Mouse (Mus musculus) kidney, postnatal 4 days (tissue): ENCODE measurements at regions not wholly inside any gene's neighbourhood (a gene's known extent, or its start where the extent isn't known, plus 50 kb on each side); places are given as distances from the start of the nearest gene placed in this dataset.

Experiments used
- DNase-seq, 2 experiments: peaks; one replicate each; pipeline ENCODE4 v3.0.0; 2021; ENCODE audit warnings: mixed read lengths in 2 of 2

DNA sequence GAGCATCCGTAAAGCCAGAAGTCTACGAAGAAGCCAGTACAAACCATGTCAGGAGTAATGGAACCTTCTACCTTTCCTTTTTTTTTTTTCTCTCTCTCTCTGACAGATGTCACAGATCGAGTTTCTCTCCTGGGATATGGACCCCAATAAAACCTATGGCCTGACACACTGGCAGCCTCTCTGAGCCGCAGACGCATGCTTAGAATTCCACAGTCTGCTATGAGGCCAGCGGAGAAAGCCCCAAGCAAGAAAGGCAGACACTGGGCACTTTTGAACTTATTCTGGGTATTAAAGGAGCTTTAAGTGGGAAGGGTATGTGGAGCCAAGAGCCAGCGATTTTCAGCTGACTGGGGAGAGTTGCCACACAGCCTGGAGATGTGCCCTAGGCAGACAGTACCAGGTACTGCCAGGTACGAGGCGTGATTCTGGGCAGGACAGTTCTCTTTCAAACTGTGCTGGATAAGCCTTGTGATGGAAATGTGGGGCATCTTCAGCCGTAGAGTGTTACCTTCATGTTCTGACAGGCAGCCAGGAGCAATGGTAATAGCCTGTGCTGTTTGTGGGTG, 271.8 kb downstream of the Foxo1 start:
- peak; percentile 16 to 33 for DNase-seq

DNA sequence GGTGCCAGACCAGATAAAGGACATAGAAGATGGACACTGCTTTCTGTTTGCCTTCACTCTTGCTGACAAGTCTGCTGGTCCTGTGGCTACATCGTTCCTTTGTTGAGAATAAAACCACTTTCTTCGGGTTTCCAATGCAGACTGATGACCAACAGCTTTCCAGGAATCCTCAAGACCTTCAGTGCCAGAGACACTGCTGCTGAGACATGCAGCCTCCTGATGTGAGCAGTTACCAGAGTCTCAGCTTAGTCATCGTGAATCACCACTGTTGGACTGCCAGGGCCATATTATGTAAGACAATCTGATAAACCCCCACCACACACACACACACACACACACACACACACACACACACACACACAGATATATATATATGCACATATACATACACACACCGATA, 270.2 kb downstream of the Foxo1 start:
- DNase-seq = no peak

DNA sequence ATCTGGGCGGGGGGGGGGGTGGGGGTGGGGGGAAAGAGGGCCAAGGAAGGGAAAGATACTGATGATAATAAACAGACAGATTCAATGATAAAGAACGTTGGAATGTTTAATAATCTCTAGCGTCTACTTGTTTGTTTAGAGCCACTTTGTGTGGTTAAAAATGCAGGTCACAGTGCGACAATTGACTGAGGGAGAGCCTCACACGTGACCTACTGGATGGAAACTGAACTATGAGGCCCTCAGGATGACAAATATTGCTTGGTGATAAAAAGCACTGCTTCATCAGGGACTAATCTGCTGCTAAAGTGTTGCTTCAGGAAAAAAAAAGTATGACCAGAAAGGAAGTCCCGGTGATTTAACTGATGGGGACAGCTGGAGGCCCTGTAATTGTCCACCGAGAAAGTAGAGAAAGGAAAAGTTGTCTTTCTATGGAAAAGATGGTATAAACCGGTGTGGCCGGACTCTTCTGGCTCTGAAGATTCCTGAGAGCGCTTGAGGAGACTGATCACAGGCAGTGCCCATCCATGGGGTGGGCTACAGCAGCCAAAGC, 269.3 kb downstream of the Foxo1 start:
- no peak for DNase-seq

DNA sequence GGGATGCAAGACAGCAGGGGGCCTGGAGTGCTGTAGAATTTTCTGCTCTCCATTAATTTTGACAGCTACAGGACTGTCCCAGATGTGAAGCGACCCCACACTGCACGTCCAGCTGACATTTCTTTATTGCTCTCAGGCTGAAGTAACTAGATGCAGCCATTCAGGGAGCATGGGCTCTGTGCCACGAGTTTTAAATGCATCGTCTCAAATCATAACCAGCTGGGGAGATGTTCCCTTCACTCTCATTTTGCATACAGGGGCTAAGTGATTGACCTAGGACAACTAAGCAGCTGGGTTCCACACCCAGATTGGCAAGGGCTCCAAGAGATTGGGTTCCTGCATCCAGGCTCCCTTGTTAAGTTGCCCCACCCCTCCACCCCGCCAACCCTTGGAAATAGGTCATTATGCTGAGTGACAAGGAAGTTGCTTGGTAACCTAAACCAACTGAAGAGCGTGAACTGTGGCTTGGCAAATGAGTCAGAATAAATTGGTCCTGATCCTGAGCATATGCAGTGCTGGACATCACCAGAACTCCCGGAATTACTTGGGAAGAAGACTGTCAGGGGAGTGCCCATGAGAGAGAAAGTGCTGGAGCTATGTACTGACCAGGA, 267.4 kb downstream of the Foxo1 start:
- DNase-seq = peak; percentile 57 to 72

DNA sequence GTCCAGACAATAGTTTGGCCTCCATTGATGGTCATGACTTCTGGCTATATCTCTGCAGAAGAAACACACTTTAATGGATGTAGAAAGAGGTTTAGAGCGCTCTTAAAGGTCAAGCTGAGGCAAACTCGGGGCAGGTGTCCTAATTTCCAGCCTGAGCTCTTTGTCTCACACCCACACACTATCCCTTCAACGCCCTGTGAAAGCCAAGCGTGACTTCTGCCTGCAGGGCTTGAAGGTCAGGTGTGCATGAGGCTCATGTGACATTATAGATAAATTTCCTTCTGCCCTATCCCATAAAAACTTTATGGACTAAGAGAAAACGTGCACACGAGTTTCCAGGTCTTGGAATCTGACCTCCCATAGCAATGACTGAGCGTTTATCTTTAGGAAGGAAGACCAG, 266.0 kb downstream of the Foxo1 start:
- no peak for DNase-seq

DNA sequence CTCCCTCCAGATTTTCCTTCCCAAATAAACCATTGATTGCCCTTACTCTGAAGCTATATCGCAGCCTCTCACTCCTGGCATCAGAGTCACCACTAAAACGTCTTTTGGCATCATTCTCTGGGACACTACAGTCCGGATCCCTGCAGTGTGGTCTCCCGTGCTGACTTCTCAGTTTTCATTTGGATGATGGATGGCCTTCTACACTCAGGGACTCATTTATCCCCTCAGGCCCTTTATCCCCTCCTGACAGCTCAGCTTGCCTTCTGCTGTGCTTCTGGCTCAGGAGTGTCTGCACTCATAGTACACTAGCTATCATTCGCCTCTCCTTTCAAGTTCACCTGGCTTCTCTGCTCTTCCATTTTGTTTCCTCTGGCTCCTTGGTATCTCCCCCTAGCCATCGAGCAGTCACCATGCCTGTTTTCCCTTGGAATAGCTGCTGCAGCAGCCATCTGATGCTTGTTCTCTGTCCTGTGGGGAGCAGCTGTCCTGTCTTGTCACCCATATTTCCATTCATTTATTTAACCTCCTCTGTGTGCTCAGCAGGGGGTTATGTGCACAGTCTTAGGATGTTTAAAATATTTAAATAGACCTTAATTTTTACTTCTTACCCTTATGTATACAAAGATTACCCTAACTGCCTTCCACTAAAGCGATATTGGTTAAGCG, 263.7 kb downstream of the Foxo1 start:
- DNase-seq = no peak

DNA sequence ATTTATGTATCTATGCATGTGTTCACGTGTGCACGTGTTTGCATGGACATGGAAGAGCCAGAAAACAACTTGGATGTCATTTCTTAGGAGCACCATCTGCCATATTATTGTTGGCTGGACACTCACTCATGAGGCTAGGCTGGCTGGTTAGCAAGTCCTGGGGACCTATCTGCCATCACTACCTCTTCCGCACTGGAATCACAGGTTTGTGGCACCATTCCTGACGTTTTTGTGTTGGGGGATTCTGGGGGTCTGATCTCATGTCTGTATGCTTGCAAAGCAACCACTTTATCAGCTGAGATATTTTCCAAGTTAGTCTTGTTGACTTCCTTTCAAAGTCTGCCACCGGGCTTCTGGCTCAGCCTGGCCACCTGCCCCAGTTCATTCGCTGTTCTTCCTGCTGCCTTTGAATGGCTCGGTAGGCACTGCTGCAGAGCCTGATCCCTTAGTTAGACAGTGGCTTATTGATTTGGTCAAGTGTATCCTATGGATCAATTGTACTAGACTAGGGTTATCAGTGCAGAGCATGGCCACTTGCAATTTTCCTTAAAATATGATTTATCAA, 262.4 kb downstream of the Foxo1 start:
- no peak for DNase-seq

DNA sequence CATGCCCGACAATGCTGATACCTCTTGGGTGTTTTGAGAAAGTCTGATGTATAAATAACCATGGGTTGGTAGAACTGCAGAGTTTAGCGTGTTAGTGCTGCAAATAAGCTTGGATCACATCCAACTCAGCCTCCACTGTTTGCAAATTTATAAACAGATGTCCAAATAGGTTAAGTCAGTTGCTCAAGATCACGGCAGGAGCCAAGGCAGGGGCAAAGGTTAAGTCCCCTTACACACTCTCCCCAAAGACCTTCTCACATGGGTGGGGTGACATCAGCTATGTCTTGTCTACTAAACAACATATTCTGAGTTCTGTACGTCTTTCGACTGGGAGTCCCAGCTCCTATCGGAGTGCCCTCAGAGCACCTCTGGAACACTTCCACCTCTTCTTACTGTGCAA, 261.0 kb downstream of the Foxo1 start:
- no peak for DNase-seq

DNA sequence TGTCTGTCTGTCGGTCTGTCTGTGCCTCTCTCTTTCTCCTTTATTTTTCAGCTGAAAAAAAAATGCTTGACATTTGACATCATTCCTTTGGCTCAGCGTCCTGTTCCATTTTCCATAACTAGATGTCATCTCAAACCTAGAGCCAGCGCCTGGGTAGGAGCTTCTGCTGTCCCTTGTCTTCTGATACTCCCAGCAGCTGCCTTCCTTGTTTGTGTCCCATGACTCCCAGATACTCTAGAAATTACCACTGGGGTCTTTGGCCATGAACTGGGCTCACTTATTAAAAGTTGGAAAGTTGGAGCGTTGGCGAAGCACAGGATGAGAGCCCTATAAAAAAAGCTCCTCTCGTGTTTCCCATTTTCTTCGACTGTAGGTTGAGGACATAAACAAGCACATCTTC, 260.4 kb downstream of the Foxo1 start:
- DNase-seq = no peak

DNA sequence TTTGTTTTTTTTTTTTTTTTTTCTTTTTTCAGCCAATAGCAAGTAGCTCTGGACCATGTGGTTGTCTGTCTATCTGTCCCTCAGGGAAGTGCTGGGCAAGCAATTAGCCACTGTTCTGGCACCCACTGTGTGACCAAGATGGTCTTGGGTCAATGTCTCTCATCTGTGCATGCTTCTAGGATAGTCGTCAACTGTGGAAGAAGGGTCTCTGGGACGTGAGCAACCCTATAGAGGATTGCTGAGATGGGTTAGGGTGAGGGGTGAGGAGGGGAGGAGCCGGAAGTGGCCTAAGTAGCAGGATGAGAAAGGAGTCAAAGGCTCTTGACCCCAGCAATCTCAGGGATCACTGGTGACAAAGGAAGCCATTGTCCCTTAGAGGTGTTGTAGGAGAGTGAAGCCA, 259.6 kb downstream of the Foxo1 start:
- no peak for DNase-seq

DNA sequence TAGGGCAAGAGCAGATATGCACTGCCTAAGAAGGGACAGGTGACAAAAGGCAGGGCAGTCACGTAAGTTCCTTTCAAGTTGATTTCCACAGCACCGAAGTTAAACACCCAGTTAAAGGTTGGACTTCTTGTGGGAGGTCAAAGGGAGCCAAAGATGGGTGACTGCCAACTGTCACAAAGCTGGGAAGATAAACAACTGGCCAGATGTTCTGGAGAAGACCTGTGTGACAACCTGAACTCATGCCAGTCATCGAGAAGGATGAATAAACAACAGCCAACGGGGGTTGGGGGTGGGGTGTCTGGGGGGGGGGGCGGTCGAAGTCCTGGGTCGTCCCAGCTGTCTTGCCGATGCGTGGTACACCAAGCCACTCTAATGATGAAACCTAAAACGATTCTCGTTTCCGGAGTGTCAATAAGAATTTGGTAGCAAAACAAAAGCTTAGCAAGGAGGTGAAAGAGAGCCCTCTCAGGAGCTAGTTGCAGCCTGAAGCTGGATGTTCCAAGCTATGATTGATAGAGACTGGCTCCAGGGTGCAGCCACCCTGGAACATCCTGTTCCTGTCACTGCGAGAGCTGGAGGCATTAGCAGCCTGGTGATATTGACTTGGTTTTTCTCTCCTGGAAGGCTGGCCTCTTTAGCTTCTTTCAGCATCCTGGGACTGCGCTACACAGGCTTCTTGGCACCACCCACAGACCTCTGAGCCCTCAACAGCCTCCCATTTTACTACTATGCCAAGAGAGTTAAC, 259.0 kb downstream of the Foxo1 start:
- no peak for DNase-seq

DNA sequence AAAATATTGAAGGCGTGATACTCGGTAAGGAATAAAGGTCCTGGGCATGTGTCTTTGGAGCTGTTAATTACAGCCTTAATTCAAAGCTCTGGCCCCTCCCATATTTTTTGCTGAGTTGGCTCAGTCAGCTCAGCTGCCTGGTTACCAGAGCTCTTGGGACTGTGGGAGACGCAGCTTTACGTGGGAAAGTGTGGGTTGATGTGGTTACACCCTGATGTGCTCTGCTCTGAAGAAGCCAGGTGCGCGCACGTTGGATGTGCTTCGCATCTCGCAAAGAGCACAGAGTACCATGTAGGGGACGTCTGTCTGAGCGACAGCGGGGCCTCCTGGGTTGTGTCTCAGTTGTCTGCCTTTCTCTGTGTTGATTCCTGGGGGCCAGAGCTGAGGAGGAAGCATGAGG, 254.8 kb downstream of the Foxo1 start:
- DNase-seq = no peak

DNA sequence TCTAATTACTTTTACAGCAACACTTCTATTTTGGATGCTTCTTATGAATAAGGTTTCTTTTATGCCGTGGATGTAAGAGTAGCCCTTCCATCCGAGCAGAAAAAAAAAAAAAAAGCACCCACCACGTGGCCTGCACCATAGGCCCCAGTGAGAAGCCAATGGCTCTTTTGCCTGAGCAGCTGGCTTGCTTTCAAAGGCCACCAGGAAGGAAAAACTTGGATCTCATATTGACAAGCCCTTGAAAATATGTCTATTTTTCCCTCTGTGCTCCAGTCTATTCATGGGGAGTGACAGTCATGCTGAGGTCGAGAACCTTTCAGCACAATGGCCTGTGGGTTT, 252.4 kb downstream of the Foxo1 start:
- no peak for DNase-seq

DNA sequence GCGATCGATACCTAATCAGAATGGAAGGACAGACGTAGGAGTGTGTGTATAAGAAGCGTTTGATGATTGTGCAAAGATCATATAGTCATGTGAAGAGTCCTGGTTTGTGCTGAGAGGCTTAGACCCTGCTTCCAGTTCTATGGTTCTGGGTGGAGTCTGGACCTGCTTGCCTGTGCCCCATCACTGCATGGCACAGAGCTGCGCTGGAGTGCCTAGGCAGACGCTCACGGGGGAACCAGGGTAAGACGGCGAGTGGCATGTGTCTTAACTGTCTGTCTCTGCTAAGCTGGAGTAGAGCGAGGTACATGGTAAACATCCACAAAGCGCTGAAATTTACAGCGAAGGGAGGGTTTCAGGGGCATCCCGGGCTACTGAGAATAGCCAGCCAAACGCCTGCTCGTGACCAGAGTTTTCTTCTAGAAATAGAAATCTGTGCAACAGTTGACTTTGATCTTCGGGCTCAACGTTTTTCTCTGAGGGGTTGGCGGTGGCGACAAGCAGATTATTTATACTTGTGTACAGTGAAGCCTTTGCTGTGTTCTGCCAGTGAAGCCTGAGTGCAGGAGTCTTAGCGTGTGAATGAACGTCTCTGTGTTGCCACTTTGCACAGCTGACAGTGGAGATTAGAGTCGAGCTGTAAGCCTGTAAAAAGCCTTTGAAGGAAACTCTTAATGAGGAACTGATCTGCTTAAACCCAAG, 251.9 kb downstream of the Foxo1 start:
- DNase-seq = no peak

DNA sequence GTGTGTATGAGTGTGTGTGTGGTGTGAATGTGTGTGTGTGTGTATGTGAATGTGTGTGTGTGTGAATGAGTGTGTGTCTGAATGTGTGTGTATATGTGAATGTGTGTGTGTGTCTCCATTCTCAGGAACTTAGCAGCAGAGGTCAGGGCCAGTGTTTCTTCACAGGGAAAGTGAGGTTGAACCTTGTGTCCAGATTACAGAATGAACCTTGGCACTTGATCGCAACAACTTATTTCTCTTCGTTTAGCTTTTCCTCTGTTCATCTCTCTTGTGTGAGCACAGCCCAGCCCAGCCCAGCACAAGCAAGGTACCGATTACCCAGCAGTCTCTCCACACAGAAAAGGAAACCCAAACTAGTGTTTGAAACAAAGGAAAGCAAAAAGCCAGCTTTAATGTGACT, 249.7 kb downstream of the Foxo1 start:
- DNase-seq = no peak

DNA sequence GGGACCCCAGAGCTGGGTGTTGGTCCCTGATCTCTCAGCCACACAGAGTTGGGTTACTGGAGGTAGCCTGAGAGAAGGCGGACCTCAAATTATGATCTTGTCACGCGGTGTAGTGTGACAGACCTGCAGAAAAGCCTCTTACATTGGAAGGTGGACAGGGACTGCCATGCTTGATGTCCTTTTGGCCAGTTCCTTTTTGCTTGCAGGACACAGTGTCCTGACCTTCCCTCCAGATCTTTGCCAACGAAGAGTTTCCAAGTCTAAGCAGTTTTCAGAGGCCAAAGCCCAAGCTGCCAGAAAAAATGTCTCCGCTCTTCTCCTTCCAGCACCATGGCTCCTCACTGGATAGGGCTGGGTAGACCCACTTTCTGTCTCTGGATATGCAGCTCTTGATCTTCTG, 248.6 kb downstream of the Foxo1 start:
- no peak for DNase-seq

DNA sequence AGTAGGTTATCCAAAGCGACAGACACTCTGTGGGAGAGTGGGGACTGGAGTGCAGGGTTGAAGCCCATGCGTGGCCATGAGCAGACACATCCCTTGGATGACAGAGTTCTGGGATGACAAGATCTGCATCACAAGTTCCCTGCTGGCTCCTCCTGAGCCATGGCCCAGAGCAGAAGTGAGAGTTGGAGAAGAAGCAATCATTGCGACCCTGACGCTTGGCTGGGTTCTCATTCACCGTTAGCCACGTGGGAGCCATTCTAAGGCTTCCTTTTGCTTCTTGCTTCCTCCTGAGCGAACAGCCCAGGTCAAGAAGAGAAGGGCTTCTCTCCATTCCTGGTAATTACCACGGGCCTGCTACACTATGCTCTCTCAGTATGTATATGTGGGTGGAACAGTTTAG, 244.6 kb downstream of the Foxo1 start:
- DNase-seq = no peak

DNA sequence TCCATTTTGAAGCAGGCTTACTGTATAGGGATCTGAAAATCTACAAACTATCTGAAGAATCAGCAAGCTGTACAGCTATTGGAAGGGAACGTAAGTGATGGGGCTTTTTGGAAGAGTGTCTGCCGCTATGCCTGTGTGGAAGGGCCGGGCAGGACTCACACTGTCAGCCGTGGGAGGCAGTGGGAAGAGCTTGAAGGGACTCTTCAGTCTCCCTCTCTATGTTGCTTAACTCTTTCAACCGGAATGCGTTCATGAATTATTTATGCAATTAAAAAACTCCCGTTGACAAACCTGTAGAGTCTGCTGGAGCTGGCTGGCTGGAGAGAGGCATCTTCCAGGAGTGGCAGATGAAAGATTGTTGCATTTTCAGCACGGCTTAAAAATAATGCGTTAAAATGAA, 243.4 kb downstream of the Foxo1 start:
- no peak for DNase-seq

DNA sequence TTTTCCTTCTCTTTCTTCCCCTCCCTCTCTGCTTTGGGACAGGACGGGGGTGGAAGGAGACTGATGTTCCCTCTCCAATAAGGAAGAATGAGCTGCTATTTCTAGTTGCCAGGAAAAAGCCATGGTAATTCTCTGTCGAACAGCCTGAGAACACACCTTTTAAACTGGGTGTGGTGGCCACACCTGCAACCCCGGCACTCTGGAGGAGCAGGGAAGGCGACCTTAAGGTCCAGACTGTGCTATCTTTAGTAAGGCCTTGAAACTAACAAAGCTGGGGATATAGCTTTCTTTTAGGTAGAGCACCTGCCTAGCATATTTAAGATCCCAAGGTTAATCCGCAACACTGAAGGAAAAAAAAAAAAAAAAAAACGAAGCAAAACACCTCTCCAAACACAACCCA, 242.7 kb downstream of the Foxo1 start:
- no peak for DNase-seq

DNA sequence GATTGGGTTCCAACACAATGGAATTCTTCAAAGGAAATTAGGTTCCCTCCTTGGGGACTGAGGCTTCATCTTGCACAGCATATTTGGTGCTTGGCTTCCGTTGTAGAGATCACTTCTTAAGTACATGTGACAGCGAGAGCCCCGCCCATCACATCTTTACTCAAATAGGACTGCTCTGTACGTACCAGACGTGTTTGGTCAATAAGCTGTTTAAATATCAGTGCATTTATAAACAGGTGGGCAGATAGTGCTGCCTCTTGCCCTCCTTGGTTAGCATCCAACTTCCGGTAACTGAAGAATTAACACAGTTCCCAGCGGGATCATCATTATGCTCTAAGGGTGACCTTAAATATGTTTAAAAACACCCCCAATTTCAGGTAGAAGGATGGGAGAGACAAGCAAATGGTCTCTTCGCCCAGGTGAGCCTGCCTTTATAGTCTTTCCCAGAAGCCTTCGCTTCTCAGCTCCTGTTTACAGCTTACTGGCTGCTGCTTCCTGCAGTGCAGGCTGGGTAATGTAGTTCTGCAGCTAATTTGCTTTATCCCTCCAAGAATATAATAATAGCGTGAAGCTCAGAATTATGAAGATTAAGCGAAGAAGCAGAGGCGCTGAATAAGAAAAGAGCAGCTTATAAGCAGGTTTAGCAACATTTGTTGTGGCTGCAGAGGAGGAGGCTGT, 242.1 kb downstream of the Foxo1 start:
- peak; percentile 29 to 32 for DNase-seq

DNA sequence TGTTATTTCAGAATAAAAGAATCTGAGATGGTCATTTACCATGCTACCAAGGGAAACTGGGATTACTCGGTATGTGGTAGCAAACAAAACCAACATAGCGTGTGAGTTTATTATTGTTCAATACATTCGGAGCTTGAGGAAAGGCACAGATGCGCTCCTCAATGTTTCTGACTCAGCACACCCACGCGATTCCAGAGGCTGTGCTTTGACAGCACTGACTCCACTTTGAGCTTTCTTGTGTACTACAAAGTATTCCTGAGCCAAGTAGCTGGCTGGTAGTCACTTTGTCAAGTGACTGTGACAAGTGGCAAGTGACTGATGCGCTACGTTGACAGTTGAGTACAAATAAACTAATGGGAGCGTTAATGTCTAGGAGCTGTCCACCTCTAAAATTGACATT, 235.8 kb downstream of the Foxo1 start:
- no peak for DNase-seq

DNA sequence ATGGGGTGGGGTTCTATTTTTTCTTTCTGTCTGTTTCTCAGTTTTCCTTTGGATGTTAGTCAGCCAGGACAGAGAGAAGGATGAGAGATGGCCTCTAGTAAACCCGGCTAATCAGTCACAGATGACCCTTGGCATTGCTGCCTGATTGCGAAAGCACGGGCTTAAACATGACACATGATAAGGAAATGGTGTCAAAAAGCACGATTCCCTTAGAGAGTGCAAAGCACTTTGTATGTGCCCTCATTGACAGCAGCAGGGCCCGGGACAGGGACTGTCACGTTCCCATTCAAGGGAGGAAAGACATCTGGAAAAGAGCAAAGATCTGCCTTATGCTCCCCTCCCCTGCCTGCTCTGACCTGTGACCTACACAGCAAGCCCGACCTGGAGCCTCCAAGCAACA, 234.1 kb downstream of the Foxo1 start:
- DNase-seq = peak; percentile 62 to 64
